In genomic region chr13:100933265-100933664, GRCm38 (mm10) we compare ENCODE assay signal across 22 mouse cellular contexts.
DNase-seq lines count a peak whose midpoint lies in the region; ATAC-seq lines count a peak whose summit lies in the region.
"Had no signal": no experiment of that assay in that cellular context is flagged by ENCODE, and none has a peak within 500 bp of the region (broad histone marks: within the 10 kb centered on the region; RNA-seq: fewer than 3 reads in every experiment).

No protein-coding gene starts in this region.

- peak; percentile 55 to 86 for DNase-seq in adrenal gland, adult (ENCODE audit: inconsistent age in 2 of 2, low spot score in 1 of 2)
- no peak for DNase-seq in adrenal gland, postnatal 4 days (ENCODE audit: low spot score in 2 of 2)
- peak; percentile 15 for DNase-seq in ovary, adult 18-20 months (ENCODE audit: low spot score)
- DNase-seq in ovary, postnatal 36 days (ENCODE audit: low spot score), result no peak
- DNase-seq in adrenal gland, postnatal 10 days, result peak; percentile 53
- DNase-seq in thymus, postnatal 4 days, result no peak
- DNase-seq in layer of hippocampus, adult 9-10 months (ENCODE audit: low spot score), result no peak
- DNase-seq: cerebellum, adult 2 months; cerebellum, postnatal 25 days; gastrocnemius, postnatal 25 days; heart, adult 18-20 months; heart, postnatal 4 days; kidney, adult 9 months; kidney, postnatal 14 days; midbrain, embryonic 14.5 days; retina, postnatal 1 day; spleen, adult 18-20 months; thymus, postnatal 36 days had no signal

- 0 out of 2 replicates have a peak, but pooled peaks have one; percentile 18 for ATAC-seq in common myeloid progenitor, adult 5-6 weeks (replicated peaks; ENCODE audit: low read depth, poor library complexity, severe bottlenecking)
- ATAC-seq: forebrain, embryonic 13.5 days; intestine, postnatal 0 days; Patski had no signal

Comparison
In these comparisons a context has a peak if more than half of its experiments do, and no peak if none do; other contexts are left out.
1. DNase-seq: peak in adrenal gland, adult (2 of 2), ovary, adult 18-20 months (single experiment) and adrenal gland, postnatal 10 days (single experiment); none in adrenal gland, postnatal 4 days (0 of 2), ovary, postnatal 36 days (single experiment), thymus, postnatal 4 days (single experiment) and layer of hippocampus, adult 9-10 months (single experiment).